Mouse (Mus musculus): ENCODE data around the gene Akt1s1. TPM values are rescaled to one million over a fixed set of nuclear protein-coding genes. Genes with fewer than 3 reads are reported as not detected.

The Akt1s1 gene
- 118 and 124 TPM in 2 replicates for polyA plus RNA-seq (2015; fragmentation: Nextera tagmentation; extraction: Ambion mirVana)

DNA sequence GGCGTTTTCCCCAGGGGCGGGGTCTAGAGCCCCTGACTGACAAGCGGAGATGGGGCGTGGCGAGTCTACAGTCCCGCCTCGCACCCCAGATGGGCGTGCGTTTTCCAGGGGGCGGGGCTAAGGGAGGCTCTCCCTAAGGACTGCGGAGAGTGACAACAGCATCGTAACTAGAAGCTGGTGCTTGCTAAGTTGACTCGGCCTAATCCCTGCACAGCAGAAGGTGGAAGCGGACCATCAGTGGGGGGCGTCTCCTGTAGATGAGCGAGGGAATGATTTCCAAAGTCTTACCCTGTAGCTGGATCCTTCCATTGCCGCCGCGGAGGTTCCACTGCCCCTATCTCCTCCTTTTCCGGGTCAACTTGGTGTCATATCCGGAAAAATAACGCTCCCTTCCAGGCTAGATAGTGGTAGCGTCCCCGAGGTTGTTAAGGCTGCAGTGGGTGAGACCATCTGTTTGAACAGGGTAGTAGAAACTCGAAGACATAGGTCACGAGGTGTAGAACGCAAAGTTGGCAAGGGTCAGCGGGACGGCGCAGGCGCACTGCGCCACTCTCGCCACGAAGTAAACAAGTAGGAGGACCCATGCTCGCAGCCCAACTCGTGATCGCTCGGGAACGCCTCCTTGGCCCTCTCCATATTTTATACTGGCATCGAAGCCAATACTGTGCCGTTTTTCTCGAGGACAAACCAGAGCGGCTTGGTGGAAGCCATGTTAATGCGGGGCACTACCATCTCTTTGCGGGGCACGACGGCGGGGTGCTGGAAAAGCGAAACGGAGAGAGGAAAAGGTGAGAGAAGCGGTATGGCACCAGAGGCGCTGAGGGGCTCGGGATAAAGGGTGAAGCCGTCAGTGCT lies at the start of gene Akt1s1, which contains the start of gene Tbc1d17:
TSS of gene Akt1s1 (plus strand) at position 431 of the 855 bp plus-strand sequence.
TSS of gene Tbc1d17 (minus strand) at position 519 of the 855 bp plus-strand sequence.
- Histone ChIP-seq H3K4me1 (peaks cover 45% of the 10 kb centered on the region), H3K27ac (peak within 1 kb of the TSS; percentile 100), H3K9me3 (no peaks in the 10 kb centered on the region), H3K4me2 (peak within 1 kb of the TSS; percentile 84), H3K27me3 (no peaks in the 10 kb centered on the region), H3K36me3 (peaks cover 52% of the 10 kb centered on the region), H3K4me3 (peak within 1 kb of the TSS; percentile 72), H3K9ac (peak within 1 kb of the TSS; percentile 64)
- WGBS: under 1% methylated on average over 54 of the region's 54 CpGs
- peak; percentile 90 for ATAC-seq (ENCODE audit: insufficient number of reproducible peaks, low FRiP score, low TSS enrichment, low read depth)

DNA sequence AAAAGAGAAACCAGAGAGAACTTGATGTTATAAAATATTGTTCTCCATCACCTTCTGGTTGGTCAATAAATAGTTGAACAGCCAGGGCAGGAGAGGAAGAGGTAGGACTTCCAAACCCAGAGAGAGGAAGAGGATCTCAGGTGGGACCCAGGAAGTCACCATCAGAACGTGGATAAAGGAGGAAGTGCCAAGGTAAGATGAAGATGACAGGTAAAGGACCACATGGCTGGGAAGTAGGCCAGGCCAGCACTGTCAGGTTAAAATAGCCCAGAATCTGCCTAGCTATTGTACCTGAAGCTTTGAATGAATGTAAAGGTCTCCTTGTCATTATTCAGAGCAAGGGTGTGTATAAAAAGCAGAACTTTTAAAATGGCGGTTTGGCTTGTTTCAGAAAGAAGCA lies 39.9 kb upstream of the Akt1s1 start:
- H3K4me2 ChIP-seq: no peak overlapping the region
- WGBS: 77% methylated on average over 2 of the region's 2 CpGs
- no peak for ATAC-seq (ENCODE audit: insufficient number of reproducible peaks, low FRiP score, low TSS enrichment, low read depth)
- H3K4me1 ChIP-seq: no peaks in the 10 kb centered on the region
- peaks cover 17% of the 10 kb centered on the region for H3K36me3 ChIP-seq
- no peak overlapping the region for H3K4me3 ChIP-seq
- H3K27me3 ChIP-seq: no peaks in the 10 kb centered on the region
- no peaks in the 10 kb centered on the region for H3K9me3 ChIP-seq
- no peak overlapping the region for H3K27ac ChIP-seq
- H3K9ac ChIP-seq: no peak overlapping the region

DNA sequence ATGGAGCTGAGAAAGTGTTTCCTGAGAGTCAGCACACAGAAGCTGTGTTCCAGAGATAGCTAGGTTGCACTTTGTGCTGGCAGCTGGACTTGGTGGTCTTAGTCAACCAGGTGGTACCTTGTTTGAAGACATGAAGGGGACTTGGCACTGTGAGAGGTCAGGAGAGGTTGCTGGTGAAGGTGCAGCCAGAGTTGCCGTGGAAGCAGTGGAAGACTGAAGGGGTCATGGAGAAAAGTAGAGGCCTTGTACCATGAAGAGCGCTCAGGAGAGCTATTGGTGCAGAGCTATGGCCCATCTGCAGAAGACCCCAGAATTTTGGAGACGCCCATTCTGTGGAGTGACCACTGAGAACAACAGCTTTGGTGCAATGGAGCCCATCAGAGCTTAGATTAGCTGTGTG lies 39.3 kb upstream of the Akt1s1 start:
- Histone ChIP-seq H3K27me3 (no peaks in the 10 kb centered on the region), H3K4me1 (no peaks in the 10 kb centered on the region), H3K9ac (no peak overlapping the region), H3K4me2 (no peak overlapping the region), H3K36me3 (peaks cover 23% of the 10 kb centered on the region), H3K9me3 (no peaks in the 10 kb centered on the region), H3K4me3 (no peak overlapping the region), H3K27ac (no peak overlapping the region)
- ATAC-seq (ENCODE audit: insufficient number of reproducible peaks, low FRiP score, low TSS enrichment, low read depth): no peak
- 87% methylated on average over 3 of the region's 3 CpGs for WGBS

DNA sequence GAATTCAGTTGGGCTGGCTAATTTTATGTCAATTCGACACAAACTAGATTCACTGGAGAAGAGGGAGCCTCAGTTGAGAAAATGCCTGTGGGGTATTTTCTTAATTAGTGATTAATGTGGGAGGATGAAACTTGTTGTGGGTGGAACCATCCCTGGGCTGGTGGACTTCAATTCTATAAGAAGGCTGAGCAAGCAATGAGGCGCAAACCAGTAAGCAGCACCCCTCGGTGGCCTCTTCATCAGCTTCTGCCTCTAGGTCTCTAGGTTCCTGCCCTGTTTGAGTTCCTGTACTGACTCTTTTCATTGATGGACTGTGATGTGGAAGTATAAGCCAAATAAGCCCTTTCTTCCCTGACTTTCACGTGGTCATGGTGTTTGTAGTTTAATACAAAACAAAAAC lies 38.4 kb upstream of the Akt1s1 start:
- ATAC-seq (ENCODE audit: insufficient number of reproducible peaks, low FRiP score, low TSS enrichment, low read depth): no peak
- H3K4me3 ChIP-seq: no peak overlapping the region
- WGBS: 76% methylated on average over 4 of the region's 4 CpGs

DNA sequence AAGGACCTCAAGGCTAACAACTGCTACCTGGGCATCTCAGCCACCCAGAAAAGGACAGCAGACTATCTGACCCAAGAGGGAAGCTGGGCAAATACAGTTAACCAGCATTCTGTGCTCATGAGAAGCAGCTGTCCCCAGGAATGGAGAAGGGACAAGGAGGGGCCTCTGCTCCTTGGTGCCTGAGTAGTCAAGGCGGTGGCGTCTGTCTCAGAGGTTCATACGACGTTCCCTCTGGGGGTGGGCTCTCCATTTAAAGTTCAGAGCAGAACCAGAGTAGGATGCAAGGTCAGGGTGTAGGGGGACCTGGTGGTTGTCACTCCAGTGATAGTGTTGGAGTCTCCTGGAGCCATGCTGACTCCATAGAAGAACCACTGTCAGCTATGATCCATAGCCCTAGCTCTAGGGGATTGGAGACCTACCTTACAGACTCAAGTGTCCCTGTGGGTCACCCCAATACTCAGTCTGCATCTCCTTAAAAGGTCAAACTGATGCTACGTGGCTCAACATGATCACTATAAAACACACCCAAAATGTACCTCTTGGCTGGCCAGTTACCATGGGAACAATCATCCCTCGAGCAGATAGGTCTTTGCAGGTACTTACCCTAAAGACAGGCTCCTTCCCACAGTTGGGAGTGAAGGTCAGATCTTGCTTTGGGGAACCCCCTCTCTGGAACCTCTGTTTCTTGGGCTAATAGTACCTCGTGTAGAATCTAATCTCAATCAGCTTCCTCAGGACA lies 37.8 kb upstream of the Akt1s1 start:
- H3K27ac ChIP-seq: no peak overlapping the region
- H3K36me3 ChIP-seq: peaks cover 25% of the 10 kb centered on the region
- ATAC-seq (ENCODE audit: insufficient number of reproducible peaks, low FRiP score, low TSS enrichment, low read depth): no peak
- no peaks in the 10 kb centered on the region for H3K27me3 ChIP-seq
- 82% methylated on average over 7 of the region's 7 CpGs for WGBS
- H3K9ac ChIP-seq: no peak overlapping the region
- no peak overlapping the region for H3K4me3 ChIP-seq
- peaks cover 9% of the 10 kb centered on the region for H3K4me1 ChIP-seq
- H3K9me3 ChIP-seq: no peaks in the 10 kb centered on the region
- no peak overlapping the region for H3K4me2 ChIP-seq

More for the DNA sequence above, 38.4 kb upstream of the Akt1s1 start:
- H3K9me3 ChIP-seq: no peaks in the 10 kb centered on the region
- H3K36me3 ChIP-seq: peaks cover 25% of the 10 kb centered on the region
- no peak overlapping the region for H3K27ac ChIP-seq
- no peaks in the 10 kb centered on the region for H3K27me3 ChIP-seq
- no peak overlapping the region for H3K9ac ChIP-seq
- no peak overlapping the region for H3K4me2 ChIP-seq
- peaks cover 7% of the 10 kb centered on the region for H3K4me1 ChIP-seq

DNA sequence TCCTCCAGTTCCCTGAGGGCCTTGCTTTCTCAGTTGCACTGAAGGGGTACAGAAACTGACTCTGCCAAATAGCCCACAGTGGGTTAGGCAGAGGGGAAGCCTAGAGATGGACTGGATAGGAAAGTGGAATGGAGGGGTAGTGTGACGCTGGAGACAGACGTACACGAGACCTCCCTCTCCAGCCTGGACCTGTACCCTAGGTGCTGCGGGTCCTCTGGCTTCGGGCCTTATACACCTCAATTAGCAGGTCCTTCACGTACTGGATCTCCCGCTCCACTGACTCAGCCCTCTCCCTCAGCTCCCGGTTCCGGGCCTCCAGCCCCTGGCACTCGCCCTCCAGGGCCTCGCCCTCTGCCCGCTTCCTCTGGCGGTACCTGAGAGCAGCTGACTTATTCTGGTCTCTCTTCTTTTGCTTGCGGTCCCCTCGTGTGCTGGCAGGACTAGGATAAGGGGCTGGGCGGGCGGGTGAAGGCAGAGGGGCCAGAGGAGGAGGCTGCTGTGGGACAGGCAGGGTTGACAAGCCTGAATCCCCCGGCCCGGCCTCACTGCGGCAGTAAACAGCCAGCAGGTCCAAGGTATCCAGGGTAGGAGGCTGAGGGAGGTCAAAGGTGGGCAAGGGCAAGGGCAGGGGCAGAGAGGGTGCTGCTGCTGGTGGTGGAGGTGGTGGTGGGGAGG lies 36.0 kb upstream of the Akt1s1 start:
- Histone ChIP-seq H3K4me2 (no peak overlapping the region), H3K9ac (no peak overlapping the region), H3K9me3 (no peaks in the 10 kb centered on the region), H3K27me3 (no peaks in the 10 kb centered on the region), H3K4me1 (peaks cover 17% of the 10 kb centered on the region), H3K27ac (no peak overlapping the region), H3K36me3 (peaks cover 25% of the 10 kb centered on the region), H3K4me3 (no peak overlapping the region)
- WGBS: 87% methylated on average over 18 of the region's 20 CpGs
- no peak for ATAC-seq (ENCODE audit: insufficient number of reproducible peaks, low FRiP score, low TSS enrichment, low read depth)

DNA sequence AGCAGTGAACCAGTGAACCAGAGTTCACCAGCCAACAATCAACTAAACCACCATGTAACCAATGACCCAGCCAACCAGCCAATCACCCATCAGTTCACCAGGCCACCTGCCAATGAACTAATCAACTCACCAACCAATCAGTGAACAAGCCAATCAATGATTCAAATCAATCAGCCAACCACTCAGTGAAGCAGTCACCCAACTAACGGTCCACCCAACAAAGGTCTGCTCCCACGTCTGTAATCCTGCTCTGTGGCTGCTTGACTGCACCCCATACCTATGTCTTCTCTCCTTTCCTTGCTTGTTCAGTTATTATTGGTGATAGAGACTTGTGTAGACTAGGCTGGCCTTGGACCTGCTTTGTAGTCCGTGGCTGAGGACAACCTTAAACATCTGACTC lies 34.8 kb upstream of the Akt1s1 start:
- H3K4me2 ChIP-seq: no peak overlapping the region
- ATAC-seq (ENCODE audit: insufficient number of reproducible peaks, low FRiP score, low TSS enrichment, low read depth): no peak
- no peak overlapping the region for H3K4me3 ChIP-seq
- peaks cover 29% of the 10 kb centered on the region for H3K4me1 ChIP-seq
- peaks cover 25% of the 10 kb centered on the region for H3K36me3 ChIP-seq
- no peaks in the 10 kb centered on the region for H3K27me3 ChIP-seq
- no peak overlapping the region for H3K27ac ChIP-seq
- H3K9ac ChIP-seq: no peak overlapping the region
- 90% methylated on average over 3 of the region's 3 CpGs for WGBS
- H3K9me3 ChIP-seq: no peaks in the 10 kb centered on the region

DNA sequence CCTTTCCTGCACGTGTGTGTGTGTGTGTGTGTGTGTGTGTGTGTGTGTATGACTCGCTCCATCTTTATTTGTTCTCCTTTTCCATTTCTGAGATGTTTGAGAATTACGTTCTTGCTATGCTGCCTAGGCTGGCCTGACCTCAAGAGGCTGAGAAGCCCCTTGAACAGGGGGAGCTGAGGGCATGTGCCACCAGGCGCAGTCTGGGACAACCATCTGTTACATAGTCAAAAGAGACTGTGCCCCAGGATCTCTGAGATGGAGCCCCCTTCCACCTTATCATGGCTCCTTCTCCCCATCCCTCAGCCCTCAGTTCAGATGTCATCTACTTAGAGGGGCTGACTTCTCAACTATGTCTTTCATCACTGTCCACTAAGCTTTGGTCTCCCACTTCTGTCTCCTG lies 34.4 kb upstream of the Akt1s1 start:
- Histone ChIP-seq H3K9ac (no peak overlapping the region), H3K27ac (no peak overlapping the region), H3K9me3 (no peaks in the 10 kb centered on the region), H3K4me3 (no peak overlapping the region), H3K4me1 (peaks cover 33% of the 10 kb centered on the region), H3K4me2 (no peak overlapping the region), H3K27me3 (no peaks in the 10 kb centered on the region), H3K36me3 (peaks cover 25% of the 10 kb centered on the region)
- no peak for ATAC-seq (ENCODE audit: insufficient number of reproducible peaks, low FRiP score, low TSS enrichment, low read depth)
- WGBS: 99% methylated on average over 4 of the region's 4 CpGs

DNA sequence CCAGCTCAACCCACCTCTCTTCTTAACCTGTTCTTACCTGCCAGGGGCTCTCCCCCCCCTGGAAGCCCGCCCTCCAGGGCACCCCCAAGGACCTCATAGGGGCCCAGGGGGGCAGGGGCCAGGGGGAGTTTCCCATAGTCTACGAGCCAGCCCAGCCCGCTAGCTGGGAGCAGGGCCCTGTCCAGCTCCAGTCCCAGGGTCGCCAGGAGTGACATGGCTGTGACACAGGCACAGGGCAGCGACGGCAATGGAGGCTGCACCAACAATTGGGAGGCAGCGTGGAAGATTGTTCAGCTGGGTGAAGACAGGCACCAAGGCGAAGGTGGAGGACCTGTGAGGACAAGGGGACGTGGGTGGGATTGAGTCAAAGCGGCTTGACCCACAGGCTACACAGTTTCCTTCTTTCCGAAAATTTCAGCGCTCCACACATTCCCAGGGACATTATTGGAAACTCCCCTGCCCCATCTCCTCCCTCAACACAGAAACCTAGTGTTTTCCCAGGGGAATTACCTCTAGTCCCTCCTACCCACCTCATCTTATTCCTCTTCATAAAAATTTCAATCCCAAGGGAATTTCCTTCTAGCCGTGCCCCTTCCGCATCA lies 33.7 kb upstream of the Akt1s1 start:
- WGBS: 36% methylated on average over 14 of the region's 14 CpGs
- Histone ChIP-seq H3K27ac (peak overlapping the region; percentile 98), H3K4me1 (peaks cover 39% of the 10 kb centered on the region), H3K27me3 (no peaks in the 10 kb centered on the region), H3K9ac (no peak overlapping the region), H3K4me2 (peak overlapping the region; percentile 71), H3K9me3 (no peaks in the 10 kb centered on the region), H3K36me3 (peaks cover 25% of the 10 kb centered on the region), H3K4me3 (peak overlapping the region; percentile 86)
- ATAC-seq (ENCODE audit: insufficient number of reproducible peaks, low FRiP score, low TSS enrichment, low read depth): no peak

DNA sequence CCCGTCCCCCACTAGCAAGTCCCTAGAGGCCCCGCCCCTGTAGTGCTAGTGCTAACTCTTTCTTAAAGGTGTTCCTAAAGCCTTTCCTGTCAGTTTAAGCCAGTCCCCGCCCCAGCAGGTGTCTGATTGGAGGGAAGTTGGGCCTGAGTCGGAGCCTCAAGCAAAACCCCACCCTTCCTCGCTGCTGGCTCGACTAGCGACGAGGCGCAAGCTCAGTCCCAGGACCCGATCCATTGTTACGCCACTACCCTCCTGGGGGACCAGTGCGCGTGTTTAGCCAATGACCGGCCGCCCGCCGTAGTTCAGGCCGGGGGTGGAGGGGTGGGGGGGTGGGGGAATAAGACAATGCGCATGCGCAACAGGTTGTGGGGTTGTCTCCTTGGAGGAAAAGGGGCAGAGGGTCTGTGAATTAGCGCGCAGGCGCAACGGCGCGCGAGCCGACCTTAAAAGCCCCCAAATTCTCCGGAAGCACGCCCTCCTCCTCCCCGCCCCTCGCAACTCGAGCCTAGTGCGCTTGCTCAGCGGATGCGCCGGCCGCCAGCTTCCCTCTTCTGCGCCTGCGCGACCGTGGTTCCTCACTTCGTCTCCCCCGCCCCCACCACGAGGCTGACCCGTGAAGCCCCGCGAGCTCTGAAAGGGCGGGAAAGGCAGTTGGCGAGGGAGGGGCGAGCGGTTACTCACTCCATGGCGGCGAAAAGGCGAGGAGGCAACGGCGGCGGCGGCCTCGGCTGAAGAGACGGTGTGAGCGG lies 32.9 kb upstream of the Akt1s1 start, which contains the start of the genes Nup62 and Il4i1:
TSS of gene Nup62 (plus strand) at position 368 of the 749 bp plus-strand sequence.
TSS of gene Il4i1 (plus strand) at position 667 of the 749 bp plus-strand sequence.
- under 1% methylated on average over 57 of the region's 62 CpGs for WGBS
- H3K27me3 ChIP-seq: no peaks in the 10 kb centered on the region
- H3K36me3 ChIP-seq: peaks cover 25% of the 10 kb centered on the region
- H3K4me2 ChIP-seq: peak within 1 kb of the TSS; percentile 71
- H3K4me1 ChIP-seq: peaks cover 44% of the 10 kb centered on the region
- no peaks in the 10 kb centered on the region for H3K9me3 ChIP-seq
- H3K27ac ChIP-seq: peak within 1 kb of the TSS; percentile 98
- peak; percentile 92 for ATAC-seq (ENCODE audit: insufficient number of reproducible peaks, low FRiP score, low TSS enrichment, low read depth)
- H3K4me3 ChIP-seq: peak within 1 kb of the TSS; percentile 86
- peak within 1 kb of the TSS; percentile 92 for H3K9ac ChIP-seq

All from limb, embryonic 15.5 days (tissue).